Mouse (Mus musculus): ENCODE data around the gene AW209491. TPM values are rescaled to one million over a fixed set of nuclear protein-coding genes. Genes with fewer than 3 reads are reported as not detected.

Gene AW209491
- total RNA-seq (2014; rRNA removed) (7.3 and 8.9 TPM in 2 replicates), polyA plus RNA-seq (2012; rRNA removed) (5.1 and 5.3 TPM in 2 replicates)

GRCm38 (mm10) chr13:14629726-14630641 is at the start of gene AW209491:
TSS of gene AW209491 (plus strand) at chr13:14630154.
- H3K9ac ChIP-seq (ENCODE audit: low read depth, low read length), result peak within 1 kb of the TSS; percentile 77
- H3K27me3 ChIP-seq (ENCODE audit: control insufficient read depth, insufficient read depth, low read length), result no peaks in the 10 kb centered on the region
- TF ChIP-seq POLR2A (IDR thresholded peaks at IDR 0.05; ENCODE audit: extremely low read depth, insufficient read depth, low read length) (peak; percentile 64; the same call in 1 of the 2 replicates), CTCF (IDR thresholded peaks at IDR 0.05; ENCODE audit: low read depth, low read length) (no peak)
- H3K27ac ChIP-seq (replicated peaks; ENCODE audit: insufficient read depth, low read depth, low read length), result peak within 1 kb of the TSS; percentile 43
- H3K36me3 ChIP-seq (ENCODE audit: control insufficient read depth, insufficient read depth, low read length), result peaks cover 20% of the 10 kb centered on the region
- under 1% methylated on average over 29 of the region's 29 CpGs for WGBS
- H3K79me2 ChIP-seq (ENCODE audit: control insufficient read depth, insufficient read depth, low read length), result no peaks in the 10 kb centered on the region
- peak within 1 kb of the TSS; percentile 71 for H3K4me3 ChIP-seq (ENCODE audit: insufficient read depth, low read depth, low read length)
- no peaks in the 10 kb centered on the region; the same call in 1 of the 2 replicates for H3K4me1 ChIP-seq (ENCODE audit: control insufficient read depth, insufficient read depth, low read length)
- DNase-seq (ENCODE audit: extremely low read depth, low read depth, low spot score), result peak; percentile 93

- H3K27me3 ChIP-seq (ENCODE audit: control insufficient read depth, insufficient read depth, low read length), result no peaks in the 10 kb centered on the region
- DNase-seq (ENCODE audit: extremely low read depth, low read depth, low spot score), result no peak
- H3K36me3 ChIP-seq (ENCODE audit: control insufficient read depth, insufficient read depth, low read length), result no peaks in the 10 kb centered on the region
- H3K27ac ChIP-seq (replicated peaks; ENCODE audit: insufficient read depth, low read depth, low read length), result no peak overlapping the region
- no peak overlapping the region for H3K9ac ChIP-seq (ENCODE audit: low read depth, low read length)
- H3K79me2 ChIP-seq (ENCODE audit: control insufficient read depth, insufficient read depth, low read length), result no peaks in the 10 kb centered on the region
- no peak overlapping the region for H3K4me3 ChIP-seq (ENCODE audit: insufficient read depth, low read depth, low read length)
- 81% methylated on average over 3 of the region's 3 CpGs for WGBS
- no peaks in the 10 kb centered on the region for H3K4me1 ChIP-seq (ENCODE audit: control insufficient read depth, insufficient read depth, low read length)
- TF ChIP-seq POLR2A (IDR thresholded peaks at IDR 0.05; ENCODE audit: extremely low read depth, insufficient read depth, low read length) (no peak), CTCF (IDR thresholded peaks at IDR 0.05; ENCODE audit: low read depth, low read length) (no peak)
Observed at GRCm38 (mm10) chr13:14580392-14580791, 49.6 kb upstream of the AW209491 start.

- WGBS, result 89% methylated on average over 2 of the region's 2 CpGs
Observed at GRCm38 (mm10) chr13:14602744-14603143, 27.2 kb upstream of the AW209491 start.

GRCm38 (mm10) chr13:14607616-14608015 is 22.3 kb upstream of the AW209491 start:
- Histone ChIP-seq H3K27me3 (ENCODE audit: control insufficient read depth, insufficient read depth, low read length) (no peaks in the 10 kb centered on the region), H3K79me2 (ENCODE audit: control insufficient read depth, insufficient read depth, low read length) (no peaks in the 10 kb centered on the region), H3K4me3 (ENCODE audit: insufficient read depth, low read depth, low read length) (no peak overlapping the region), H3K4me1 (ENCODE audit: control insufficient read depth, insufficient read depth, low read length) (no peaks in the 10 kb centered on the region), H3K9ac (ENCODE audit: low read depth, low read length) (no peak overlapping the region), H3K36me3 (ENCODE audit: control insufficient read depth, insufficient read depth, low read length) (peaks cover 6% of the 10 kb centered on the region), H3K27ac (replicated peaks; ENCODE audit: insufficient read depth, low read depth, low read length) (no peak overlapping the region)
- TF ChIP-seq POLR2A (IDR thresholded peaks at IDR 0.05; ENCODE audit: extremely low read depth, insufficient read depth, low read length), result no peak
- TF ChIP-seq CTCF (IDR thresholded peaks at IDR 0.05; ENCODE audit: low read depth, low read length), result no peak
- DNase-seq (ENCODE audit: extremely low read depth, low read depth, low spot score), result no peak

More at GRCm38 (mm10) chr13:14602744-14603143, 27.2 kb upstream of the AW209491 start:
- no peak for DNase-seq (ENCODE audit: extremely low read depth, low read depth, low spot score)
- no peaks in the 10 kb centered on the region for H3K27me3 ChIP-seq (ENCODE audit: control insufficient read depth, insufficient read depth, low read length)
- no peaks in the 10 kb centered on the region for H3K4me1 ChIP-seq (ENCODE audit: control insufficient read depth, insufficient read depth, low read length)
- H3K27ac ChIP-seq (replicated peaks; ENCODE audit: insufficient read depth, low read depth, low read length), result no peak overlapping the region
- H3K4me3 ChIP-seq (ENCODE audit: insufficient read depth, low read depth, low read length), result no peak overlapping the region
- no peaks in the 10 kb centered on the region for H3K79me2 ChIP-seq (ENCODE audit: control insufficient read depth, insufficient read depth, low read length)
- H3K36me3 ChIP-seq (ENCODE audit: control insufficient read depth, insufficient read depth, low read length), result no peaks in the 10 kb centered on the region
- TF ChIP-seq POLR2A (IDR thresholded peaks at IDR 0.05; ENCODE audit: extremely low read depth, insufficient read depth, low read length) (no peak), CTCF (IDR thresholded peaks at IDR 0.05; ENCODE audit: low read depth, low read length) (no peak)
- no peak overlapping the region for H3K9ac ChIP-seq (ENCODE audit: low read depth, low read length)

GRCm38 (mm10) chr13:14612463-14612862 is 17.5 kb upstream of the AW209491 start:
- 6% methylated on average over 10 of the region's 10 CpGs for WGBS
- no peak for DNase-seq (ENCODE audit: extremely low read depth, low read depth, low spot score)
- peak overlapping the region; percentile 98 for H3K9ac ChIP-seq (ENCODE audit: low read depth, low read length)
- H3K27ac ChIP-seq (replicated peaks; ENCODE audit: insufficient read depth, low read depth, low read length), result peak overlapping the region; percentile 71
- H3K36me3 ChIP-seq (ENCODE audit: control insufficient read depth, insufficient read depth, low read length), result peaks cover 13% of the 10 kb centered on the region
- peak overlapping the region; percentile 99 for H3K4me3 ChIP-seq (ENCODE audit: insufficient read depth, low read depth, low read length)
- H3K27me3 ChIP-seq (ENCODE audit: control insufficient read depth, insufficient read depth, low read length), result no peaks in the 10 kb centered on the region
- 0 out of 2 replicates have a peak, but pooled peaks cover 3% of the 10 kb centered on the region for H3K4me1 ChIP-seq (ENCODE audit: control insufficient read depth, insufficient read depth, low read length)
- no peak for TF ChIP-seq CTCF (IDR thresholded peaks at IDR 0.05; ENCODE audit: low read depth, low read length)
- no peak for TF ChIP-seq POLR2A (IDR thresholded peaks at IDR 0.05; ENCODE audit: extremely low read depth, insufficient read depth, low read length)
- H3K79me2 ChIP-seq (ENCODE audit: control insufficient read depth, insufficient read depth, low read length), result peaks cover 4% of the 10 kb centered on the region; the same call in 1 of the 2 replicates

Measured in liver, adult 2 months (tissue).